Comparison of ENCODE assay signal across 26 mouse cellular contexts in genomic region chr5:28947465-28947864, GRCm38 (mm10).
"Had no signal": no experiment of that assay in that cellular context is flagged by ENCODE, and none has a peak within 500 bp of the region (broad histone marks: within the 10 kb centered on the region; RNA-seq: fewer than 3 reads in every experiment).

No protein-coding gene starts in this region.

- H3K36me3 ChIP-seq: heart, embryonic 10.5 days; heart, embryonic 12.5 days; hindbrain, embryonic 10.5 days; hindbrain, embryonic 12.5 days; intestine, embryonic 15.5 days; kidney, embryonic 15.5 days; limb, embryonic 13.5 days; limb, embryonic 15.5 days had no signal

- H3K9ac ChIP-seq: heart, embryonic 12.5 days; hindbrain, embryonic 12.5 days; hindbrain, embryonic 14.5 days; intestine, embryonic 15.5 days; kidney, embryonic 15.5 days; limb, embryonic 13.5 days; limb, embryonic 15.5 days had no signal

- H3K4me3 ChIP-seq: gastrocnemius, adult 2 months; heart, embryonic 10.5 days; heart, embryonic 12.5 days; hindbrain, embryonic 10.5 days; hindbrain, embryonic 12.5 days; intestine, embryonic 15.5 days; kidney, embryonic 15.5 days; limb, embryonic 13.5 days; limb, embryonic 15.5 days had no signal

- ATAC-seq: hindbrain, embryonic 16.5 days; inflammation-experienced regulatory T-cells, adult 6 months; intestine, embryonic 15.5 days; intestine, postnatal 0 days had no signal

- H3K27ac ChIP-seq: gastrocnemius, adult 2 months; heart, embryonic 10.5 days; hindbrain, embryonic 10.5 days; hindbrain, embryonic 12.5 days; hindbrain, embryonic 14.5 days; intestine, embryonic 15.5 days; kidney, embryonic 15.5 days; kidney, postnatal 0 days; limb, embryonic 13.5 days; limb, embryonic 15.5 days had no signal

- H3K4me2 ChIP-seq: heart, embryonic 12.5 days; hindbrain, embryonic 12.5 days; hindbrain, embryonic 14.5 days; intestine, embryonic 15.5 days; kidney, embryonic 15.5 days; limb, embryonic 13.5 days; limb, embryonic 15.5 days had no signal

- DNase-seq: gastrocnemius, adult 2 months; gastrocnemius, postnatal 10 days; gastrocnemius, postnatal 25 days; heart, adult 18-20 months; heart, postnatal 10 days; heart, postnatal 4 days; kidney, adult 18-20 months; kidney, adult 8-10 months; kidney, postnatal 14 days; kidney, postnatal 36 days; layer of hippocampus, adult 9-11 months; layer of hippocampus, postnatal 36 days; left cerebral cortex, postnatal 4 days had no signal

- H3K27me3 ChIP-seq: heart, embryonic 12.5 days; hindbrain, embryonic 12.5 days; intestine, embryonic 15.5 days; kidney, embryonic 15.5 days; limb, embryonic 13.5 days; limb, embryonic 15.5 days had no signal

- H3K9me3 ChIP-seq: heart, embryonic 10.5 days; heart, embryonic 12.5 days; hindbrain, embryonic 10.5 days; hindbrain, embryonic 12.5 days; intestine, embryonic 15.5 days; kidney, embryonic 15.5 days; limb, embryonic 13.5 days; limb, embryonic 15.5 days had no signal

- H3K4me1 ChIP-seq: hindbrain, embryonic 10.5 days; hindbrain, embryonic 12.5 days; intestine, embryonic 15.5 days; kidney, embryonic 15.5 days; limb, embryonic 13.5 days; limb, embryonic 15.5 days had no signal
